Mouse (Mus musculus): ENCODE measurements around the gene Epc2.
A peak's percentile ranks its signal among the peaks of the same experiment; 100 is the strongest.

The Epc2 gene

GRCm38 (mm10) chr2:49570778-49571101 lies 119.5 kb downstream of the Epc2 start:
- no peak for DNase-seq (ENCODE audit: low spot score in 2 of 2)

GRCm38 (mm10) chr2:49571159-49571920 lies 120.1 kb downstream of the Epc2 start:
- DNase-seq (ENCODE audit: low spot score in 2 of 2), result no peak

- DNase-seq (ENCODE audit: low spot score in 2 of 2), result peak; percentile 78
Observed at GRCm38 (mm10) chr2:49572111-49572642, 120.9 kb downstream of the Epc2 start.

GRCm38 (mm10) chr2:49572684-49573083 lies 121.4 kb downstream of the Epc2 start:
- DNase-seq (ENCODE audit: low spot score in 2 of 2), result no peak

- DNase-seq (ENCODE audit: low spot score in 2 of 2), result no peak
Observed at GRCm38 (mm10) chr2:49573282-49573681, 122.0 kb downstream of the Epc2 start.

GRCm38 (mm10) chr2:49580585-49580984 lies 129.3 kb downstream of the Epc2 start:
- DNase-seq (ENCODE audit: low spot score in 2 of 2), result peak in 1 of 2 experiments; percentile 16

- DNase-seq (ENCODE audit: low spot score in 2 of 2), result no peak
Observed at GRCm38 (mm10) chr2:49582546-49582945, 131.3 kb downstream of the Epc2 start.

GRCm38 (mm10) chr2:49583311-49583710 lies 132.0 kb downstream of the Epc2 start:
- no peak for DNase-seq (ENCODE audit: low spot score in 2 of 2)

- DNase-seq (ENCODE audit: low spot score in 2 of 2), result no peak
Observed at GRCm38 (mm10) chr2:49590450-49590849, 139.2 kb downstream of the Epc2 start.

GRCm38 (mm10) chr2:49592926-49593325 lies 141.6 kb downstream of the Epc2 start:
- no peak for DNase-seq (ENCODE audit: low spot score in 2 of 2)

GRCm38 (mm10) chr2:49594886-49595285 lies 143.6 kb downstream of the Epc2 start:
- no peak for DNase-seq (ENCODE audit: low spot score in 2 of 2)

- DNase-seq (ENCODE audit: low spot score in 2 of 2), result no peak
Observed at GRCm38 (mm10) chr2:49596318-49596717, 145.0 kb downstream of the Epc2 start.

- no peak for DNase-seq (ENCODE audit: low spot score in 2 of 2)
Observed at GRCm38 (mm10) chr2:49600021-49600681, 148.9 kb downstream of the Epc2 start.
